In genomic region chr16:38958801-38959200, GRCm38 (mm10) we compare ENCODE assay signal across 27 mouse cellular contexts.
A peak's percentile ranks its signal among the peaks of the same experiment; 100 is the strongest.
DNase-seq lines count a peak whose midpoint lies in the region; ATAC-seq and TF ChIP-seq lines count a peak whose summit lies in the region.
"Had no signal": no experiment of that assay in that cellular context is flagged by ENCODE, and none has a peak within 500 bp of the region (broad histone marks: within the 10 kb centered on the region; RNA-seq: fewer than 3 reads in every experiment).

No protein-coding gene starts in this region.

- DNase-seq in heart, adult 11 months: peak; percentile 43
- DNase-seq in heart, postnatal 36 days: no peak
- no peak for DNase-seq in left cerebral cortex, adult 2 months (ENCODE audit: extremely low spot score in 1 of 2, low spot score in 2 of 2)
- no peak for DNase-seq in left cerebral cortex, postnatal 10 days (ENCODE audit: extremely low spot score in 1 of 2, low spot score in 2 of 2)
- DNase-seq in brain, adult 2 months (ENCODE audit: low read depth, low spot score): peak; percentile 84
- DNase-seq in retina, postnatal 1 day: no peak
- DNase-seq: adrenal gland, adult 2 months; adrenal gland, postnatal 25 days; cerebellum, adult 2 months; cerebellum, adult 9-11 months; cerebellum, postnatal 25 days; embryo, embryonic 11 days; forebrain, postnatal 0 days; gastrocnemius, postnatal 10 days; gastrocnemius, postnatal 36 days had no signal

- H3K27ac ChIP-seq in left cerebral cortex, adult 2 months: peak overlapping the region; percentile 82
- H3K27ac ChIP-seq in cortical plate, adult 2 months (ENCODE audit: insufficient read depth, low read length): peak overlapping the region; percentile 81; the same call in 1 of the 2 replicates
- H3K27ac ChIP-seq in hindbrain, embryonic 12.5 days: no peak overlapping the region
- H3K27ac ChIP-seq: embryonic facial prominence, embryonic 10.5 days; embryonic facial prominence, embryonic 13.5 days; forebrain, embryonic 13.5 days; hindbrain, embryonic 14.5 days; hindbrain, postnatal 0 days had no signal

- no peak for TF ChIP-seq CTCF in left cerebral cortex, adult 2 months (IDR thresholded peaks at IDR 0.05)
- TF ChIP-seq CTCF in cortical plate, adult 2 months (IDR thresholded peaks at IDR 0.05; ENCODE audit: extremely low read depth, insufficient read depth, low read length): no peak

- 67% methylated on average over 9 of the region's 9 CpGs for WGBS in hindbrain, embryonic 12.5 days

- no peak overlapping the region for H3K4me2 ChIP-seq in hindbrain, embryonic 12.5 days (replicated peaks)
- H3K4me2 ChIP-seq: embryonic facial prominence, embryonic 13.5 days; forebrain, embryonic 13.5 days; heart, embryonic 11.5 days; hindbrain, embryonic 14.5 days had no signal

- no peak for TF ChIP-seq POLR2A in cortical plate, adult 2 months (IDR thresholded peaks at IDR 0.05; ENCODE audit: extremely low read depth, insufficient read depth, low read length)

- H3K9ac ChIP-seq in hindbrain, embryonic 12.5 days: no peak overlapping the region
- H3K9ac ChIP-seq: embryonic facial prominence, embryonic 13.5 days; forebrain, embryonic 13.5 days; forebrain, postnatal 0 days; hindbrain, embryonic 14.5 days had no signal

- H3K4me1 ChIP-seq in cortical plate, adult 2 months (ENCODE audit: control insufficient read depth, insufficient read depth, low read length): peaks cover 9% of the 10 kb centered on the region
- H3K4me1 ChIP-seq in hindbrain, embryonic 12.5 days: 0 out of 2 replicates have a peak, but pooled peaks cover 6% of the 10 kb centered on the region

- no peaks in the 10 kb centered on the region for H3K36me3 ChIP-seq in hindbrain, embryonic 12.5 days
- H3K36me3 ChIP-seq: embryonic facial prominence, embryonic 10.5 days; embryonic facial prominence, embryonic 13.5 days; hindbrain, embryonic 10.5 days had no signal

- intact Hi-C loops in heart, postnatal 36 days (cut with DNase I): no loop called here
- intact Hi-C loops in left cerebral cortex, adult 2 months (cut with DNase I): no loop called here
- intact Hi-C loops in left cerebral cortex, postnatal 10 days (cut with DNase I): loop anchor here (5.0 kb wide), 1 partner anchor 88 kb away; no protein-coding TSS in a partner anchor

- no peak for ATAC-seq in hindbrain, embryonic 12.5 days (ENCODE audit: low FRiP score)
- ATAC-seq: CD4-positive, CD25-positive, alpha-beta regulatory T cell, adult 4 months; forebrain, embryonic 13.5 days; forebrain, postnatal 0 days; hindbrain, postnatal 0 days; inflammation-experienced regulatory T-cells, adult 6 months had no signal

- H3K27me3 ChIP-seq in hindbrain, embryonic 12.5 days: no peaks in the 10 kb centered on the region
- H3K27me3 ChIP-seq: embryonic facial prominence, embryonic 13.5 days; forebrain, embryonic 13.5 days had no signal

- no peak overlapping the region for H3K4me3 ChIP-seq in left cerebral cortex, adult 2 months
- no peak overlapping the region for H3K4me3 ChIP-seq in cortical plate, adult 2 months (ENCODE audit: insufficient read depth, low read length)
- no peak overlapping the region for H3K4me3 ChIP-seq in hindbrain, embryonic 12.5 days
- H3K4me3 ChIP-seq: embryonic facial prominence, embryonic 10.5 days; embryonic facial prominence, embryonic 13.5 days; erythroblast, embryonic 14.5 days; forebrain, embryonic 13.5 days; hindbrain, embryonic 10.5 days had no signal

- no peaks in the 10 kb centered on the region for H3K9me3 ChIP-seq in hindbrain, embryonic 12.5 days (replicated peaks)
- H3K9me3 ChIP-seq: embryonic facial prominence, embryonic 13.5 days; forebrain, embryonic 13.5 days had no signal

Comparison
In these comparisons a context has a peak if more than half of its experiments do, and no peak if none do; other contexts are left out.
1. DNase-seq: peak in heart, adult 11 months (single experiment) and brain, adult 2 months (single experiment); none in heart, postnatal 36 days (0 of 2), left cerebral cortex, adult 2 months (0 of 2), left cerebral cortex, postnatal 10 days (0 of 2) and retina, postnatal 1 day (single experiment).